Mouse (Mus musculus): ENCODE measurements around the gene Gna15. TPM values are rescaled to one million over a fixed set of nuclear protein-coding genes. Genes with fewer than 3 reads are reported as not detected.

Gna15 gene
- polyA plus RNA-seq, 1 experiment, result 16.2 TPM

DNA sequence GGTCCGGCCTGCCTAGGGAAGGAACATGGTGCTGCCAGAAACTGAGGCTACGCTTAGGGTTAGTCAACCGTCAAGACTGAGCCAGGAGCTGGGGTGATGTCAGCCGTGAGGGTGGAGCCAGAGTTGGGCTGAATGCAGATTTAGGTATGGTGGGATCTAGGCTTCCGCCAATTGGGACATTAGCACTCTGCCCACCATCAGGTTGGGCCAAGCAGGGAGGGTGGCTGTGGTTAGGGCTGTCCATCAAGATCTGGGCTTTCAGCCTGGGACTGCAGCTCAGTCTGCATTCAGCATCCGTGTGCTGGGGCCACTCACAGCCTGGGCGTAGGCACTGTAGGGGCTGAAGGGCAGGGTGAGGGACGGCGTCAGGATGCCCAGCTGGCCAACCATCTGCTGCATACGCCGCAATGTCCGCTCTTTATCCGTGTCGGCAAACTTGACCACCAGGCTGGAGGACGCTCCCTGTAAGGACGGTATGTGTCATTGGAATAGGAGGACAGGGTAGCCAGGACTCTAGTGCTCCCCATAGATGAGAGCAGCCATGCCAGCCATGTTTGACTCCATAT lies 56.3 kb downstream of the Gna15 start:
- peak; percentile 17 for DNase-seq (ENCODE audit: low spot score)

DNA sequence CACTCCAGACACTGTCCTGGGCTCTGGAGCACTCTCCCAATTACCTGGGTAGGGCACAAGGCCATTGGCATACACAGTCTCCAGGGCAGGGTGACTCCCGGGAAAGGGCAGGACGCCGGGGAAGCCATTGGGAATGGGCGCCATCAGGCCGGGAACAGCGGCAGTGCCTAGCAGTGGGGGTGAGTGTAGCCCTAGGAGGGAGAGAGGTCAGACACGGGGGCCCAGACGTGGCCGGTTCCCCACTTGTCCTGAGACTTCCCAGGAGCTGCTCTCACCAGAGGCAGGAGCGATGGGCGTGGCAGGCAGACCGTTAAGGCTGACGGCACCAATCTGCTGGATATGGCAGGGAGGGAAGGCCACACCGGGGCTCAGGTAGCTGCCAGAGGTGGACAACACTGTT lies 57.1 kb downstream of the Gna15 start:
- peak; percentile 15 for DNase-seq (ENCODE audit: low spot score)

- DNase-seq (ENCODE audit: low spot score), result peak; percentile 16
Measured at GRCm38 (mm10) chr10:81466066-81466465, 58.0 kb downstream of the Gna15 start.

- peak; percentile 18 for DNase-seq (ENCODE audit: low spot score)
Measured at GRCm38 (mm10) chr10:81465265-81465645, 58.8 kb downstream of the Gna15 start.

DNA sequence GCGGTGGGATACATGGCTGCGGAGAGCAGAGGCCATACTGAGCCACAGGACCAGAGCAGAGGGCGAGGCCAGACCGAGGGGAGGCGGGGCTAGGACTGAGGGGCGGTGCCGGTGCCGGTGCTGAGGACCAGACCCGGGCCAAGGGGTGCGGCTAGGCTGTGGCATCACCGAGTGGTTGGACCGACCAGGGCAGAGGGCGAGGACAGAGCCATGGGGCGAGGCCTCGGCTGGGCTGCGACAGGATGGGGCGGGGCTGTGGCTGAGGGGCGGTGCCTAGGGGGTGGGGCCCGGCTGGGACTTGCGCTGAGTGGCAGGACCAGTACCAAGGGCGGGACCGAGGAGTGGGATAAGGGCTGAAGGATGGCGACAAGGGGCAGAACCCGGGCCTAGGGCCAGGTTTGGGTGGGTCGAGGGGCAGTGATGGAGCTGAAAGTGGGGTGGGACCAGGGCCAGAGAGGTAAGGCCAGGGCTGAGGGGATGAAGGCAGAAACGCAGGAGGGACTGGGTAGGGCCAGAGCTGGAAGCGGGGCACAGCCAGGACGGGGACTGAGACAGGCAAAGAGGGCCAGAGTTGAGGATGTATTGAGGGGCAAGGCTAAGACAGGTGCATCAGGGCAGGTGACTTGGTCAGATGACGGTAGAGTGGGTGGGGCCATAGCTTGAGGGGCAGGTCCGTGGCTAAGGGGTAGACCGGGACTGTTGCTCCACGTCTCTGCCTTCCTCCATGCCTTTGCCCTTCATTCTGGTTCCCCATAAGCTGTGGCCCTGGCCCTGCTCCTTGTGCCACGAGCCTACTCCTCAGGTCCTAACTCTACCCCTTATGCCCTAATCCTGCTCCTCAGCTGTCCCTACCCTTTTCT lies 59.4 kb downstream of the Gna15 start:
- peak; percentile 23 for DNase-seq (ENCODE audit: low spot score)

DNA sequence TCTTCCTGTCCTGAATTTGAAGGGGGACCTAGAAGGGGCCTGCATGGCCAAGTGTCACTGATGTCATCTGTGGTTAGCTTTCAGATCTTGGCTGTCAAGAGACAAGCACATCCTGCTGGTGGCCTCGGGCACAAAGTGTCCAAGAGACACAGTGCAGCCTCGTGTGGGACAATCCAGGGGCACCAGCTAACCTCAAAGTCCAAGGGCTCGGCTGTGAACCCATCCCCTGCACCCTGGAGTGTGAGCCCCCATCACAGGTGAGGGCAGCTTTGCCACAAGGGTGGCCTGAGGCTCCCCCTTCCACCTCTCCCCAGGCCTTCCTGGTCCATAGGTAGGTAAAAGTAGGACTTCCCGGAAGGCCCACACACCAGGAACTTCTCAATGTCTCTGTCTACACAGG lies 60.5 kb downstream of the Gna15 start:
- DNase-seq (ENCODE audit: low spot score), result no peak

- no peak for DNase-seq (ENCODE audit: low spot score)
Measured at GRCm38 (mm10) chr10:81462917-81463316, 61.1 kb downstream of the Gna15 start.

- DNase-seq (ENCODE audit: low spot score), result peak; percentile 18
Measured at GRCm38 (mm10) chr10:81462415-81462804, 61.6 kb downstream of the Gna15 start.

- peak; percentile 17 for DNase-seq (ENCODE audit: low spot score)
Measured at GRCm38 (mm10) chr10:81461673-81462414, 62.2 kb downstream of the Gna15 start.

DNA sequence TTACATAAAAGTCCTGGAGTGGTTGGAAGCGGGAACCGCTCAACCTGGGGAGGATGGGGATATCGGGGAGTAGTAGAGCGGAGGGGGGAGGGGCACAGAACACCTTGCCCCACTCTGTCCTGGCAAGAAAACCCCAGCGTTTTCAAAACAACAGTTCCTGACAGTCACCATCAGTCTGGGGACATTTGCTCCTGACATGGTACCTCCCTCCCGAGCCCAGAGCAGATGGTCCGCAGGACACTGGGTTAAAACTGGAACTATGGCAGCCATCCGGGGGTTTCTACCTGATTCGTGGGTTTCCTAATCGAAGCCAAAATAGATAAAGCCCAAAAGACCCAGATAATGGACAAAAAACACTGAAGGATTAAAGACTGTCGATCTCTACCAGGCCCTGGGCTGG lies 63.1 kb downstream of the Gna15 start:
- no peak for DNase-seq (ENCODE audit: low spot score)

- no peak for DNase-seq (ENCODE audit: low spot score)
Measured at GRCm38 (mm10) chr10:81460471-81460870, 63.6 kb downstream of the Gna15 start.

DNA sequence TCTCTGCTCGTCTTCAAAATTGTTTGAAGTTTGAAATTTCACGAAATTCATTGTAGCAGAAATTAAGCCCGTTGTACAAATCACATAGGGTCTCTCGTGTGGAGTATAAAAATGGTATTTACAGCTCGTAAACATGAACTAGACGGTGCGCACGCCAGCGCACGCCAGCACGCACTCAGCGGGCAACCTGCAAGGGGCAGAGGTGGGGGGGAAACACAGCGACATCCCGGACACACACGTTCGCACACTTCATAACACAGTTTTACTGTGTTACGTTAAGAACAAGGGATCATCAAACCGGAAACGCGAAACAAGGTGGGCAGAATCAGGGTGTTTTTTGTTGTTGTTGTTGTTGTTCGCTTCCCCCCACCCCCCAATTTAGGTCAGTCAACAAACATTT lies 64.6 kb downstream of the Gna15 start:
- no peak for DNase-seq (ENCODE audit: low spot score)

DNA sequence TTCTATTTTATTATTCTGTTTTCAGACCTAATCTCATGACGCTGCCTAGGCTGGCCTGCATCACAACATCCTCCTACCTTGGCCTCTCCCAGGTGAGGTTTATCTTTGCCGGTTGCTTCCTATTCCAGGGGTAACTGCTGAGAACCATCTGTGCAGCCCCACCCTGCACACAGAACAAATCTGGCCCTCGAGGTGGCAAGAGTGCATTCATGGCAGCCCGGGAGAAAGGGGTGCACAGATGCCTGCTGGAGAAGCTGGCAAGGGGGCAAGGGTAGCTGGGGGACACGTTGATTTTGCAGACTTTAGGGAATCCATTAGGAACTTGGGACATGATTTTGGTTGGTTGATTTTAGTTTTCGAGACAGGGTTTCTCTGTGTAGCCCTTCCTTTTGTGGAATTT lies 65.8 kb downstream of the Gna15 start:
- peak; percentile 16 for DNase-seq (ENCODE audit: low spot score)

- DNase-seq (ENCODE audit: low spot score), result peak; percentile 16
Measured at GRCm38 (mm10) chr10:81457624-81458023, 66.4 kb downstream of the Gna15 start.

GRCm38 (mm10) chr10:81456983-81457563 lies 67.0 kb downstream of the Gna15 start:
- no peak for DNase-seq (ENCODE audit: low spot score)

DNA sequence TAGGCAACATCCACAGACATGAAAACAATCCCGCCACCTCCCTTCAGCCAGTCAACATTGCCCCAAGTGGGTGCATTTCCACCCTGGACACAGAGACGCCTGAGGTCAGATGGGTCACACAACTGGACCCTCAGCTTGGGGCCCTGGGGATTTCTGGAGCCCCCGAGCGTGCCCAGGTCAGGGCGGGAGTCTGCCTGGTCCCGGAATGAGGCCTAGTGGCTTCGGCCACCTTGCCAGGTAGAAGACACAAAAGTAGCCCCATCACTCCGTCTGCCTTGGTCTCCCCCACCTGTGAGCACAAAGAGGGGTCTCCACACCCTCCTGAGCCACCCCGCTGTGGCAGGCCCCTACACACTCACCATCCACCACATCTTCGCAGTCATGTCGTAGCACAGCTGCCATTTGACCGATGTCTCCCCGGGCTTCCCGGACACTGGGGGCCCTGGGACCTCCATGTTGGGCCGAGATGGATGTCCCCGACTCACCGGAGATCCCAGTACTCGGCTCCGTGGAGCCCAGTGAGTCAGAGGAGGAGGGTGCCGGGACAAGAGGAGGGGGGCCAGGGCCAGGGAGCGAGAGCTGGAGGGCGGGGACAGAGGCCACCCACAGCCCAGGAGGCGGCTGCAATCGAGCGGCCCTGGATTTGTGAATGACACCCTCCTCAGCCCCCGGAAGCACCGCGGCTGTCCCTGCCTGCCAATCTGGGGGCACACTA lies 68.7 kb downstream of the Gna15 start, which contains the start of gene Nfic:
TSS of gene Nfic (minus strand) at position 455 of the 715 bp plus-strand sequence.
- peak; percentile 19 for DNase-seq (ENCODE audit: low spot score)

DNA sequence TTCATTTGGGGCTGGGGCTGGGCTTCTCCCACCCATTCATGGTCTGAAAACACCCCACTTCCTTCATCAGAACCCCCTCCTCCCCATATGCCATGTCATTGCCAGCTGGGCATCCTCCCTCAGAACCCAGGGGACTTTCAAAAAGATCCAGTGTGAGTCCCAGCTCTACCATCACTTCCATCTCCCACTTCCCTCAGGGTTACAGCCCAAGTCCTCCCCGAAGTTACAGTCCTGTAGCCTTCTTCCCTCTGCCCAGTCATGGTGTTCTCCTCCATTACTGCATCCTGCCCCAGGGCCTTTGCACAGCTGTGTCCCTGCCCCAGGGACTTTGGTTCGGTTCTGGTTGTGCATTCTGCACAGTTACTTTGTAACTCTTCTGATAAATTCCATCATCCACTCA lies 69.9 kb downstream of the Gna15 start:
- DNase-seq (ENCODE audit: low spot score), result no peak

GRCm38 (mm10) chr10:81452947-81453288 lies 71.1 kb downstream of the Gna15 start:
- no peak for DNase-seq (ENCODE audit: low spot score)
